Mouse (Mus musculus) heart, embryonic 13.5 days (tissue): ENCODE data around the gene Tasp1. TPM values are rescaled to one million over a fixed set of nuclear protein-coding genes. Genes with fewer than 3 reads are reported as not detected.
A peak's percentile ranks its signal among the peaks of the same experiment; 100 is the strongest.

Experiments used
- ATAC-seq: fragments of 200-750 bp; cut with Nextera tagmentation; 2 replicates; pipeline ENCODE4 v1.8.0; 2017; ENCODE audit warnings: moderate TSS enrichment; ENCODE audit not compliant: insufficient number of reproducible peaks, low FRiP score, low TSS enrichment; ENCODE audit errors: extremely low read depth
- H3K27ac ChIP-seq: fragments of 300-500 bp; sonication (generic); replicated peaks from 2 replicates; pipeline ENCODE4 v1.5.1; 2015; ENCODE audit warnings: moderate library complexity, mild to moderate bottlenecking, inconsistent platforms
- H3K27me3 ChIP-seq: fragments of 300-500 bp; sonication (generic); replicated peaks from 2 replicates; pipeline ENCODE4 v1.6.1; 2015; ENCODE audit warnings: mild to moderate bottlenecking, inconsistent platforms
- H3K36me3 ChIP-seq: fragments of 300-500 bp; sonication (generic); 2 replicates; pipeline ENCODE4 v1.6.1; 2015; ENCODE audit warnings: mild to moderate bottlenecking, inconsistent platforms
- H3K4me1 ChIP-seq: fragments of 300-500 bp; sonication (generic); 2 replicates; pipeline ENCODE4 v1.6.1; 2015; ENCODE audit warnings: inconsistent platforms
- H3K4me2 ChIP-seq: fragments of 300-500 bp; sonication (generic); 2 replicates; pipeline ENCODE4 v1.6.1; 2015; ENCODE audit warnings: inconsistent platforms, mild to moderate bottlenecking, moderate library complexity
- H3K4me3 ChIP-seq: fragments of 300-500 bp; sonication (generic); 2 replicates; pipeline ENCODE4 v1.5.1; 2015; ENCODE audit warnings: moderate library complexity, mild to moderate bottlenecking, inconsistent platforms
- H3K9ac ChIP-seq: fragments of 300-500 bp; sonication (generic); 2 replicates; pipeline ENCODE4 v1.6.1; 2015; ENCODE audit warnings: inconsistent platforms, mild to moderate bottlenecking, moderate library complexity
- H3K9me3 ChIP-seq: fragments of 300-500 bp; sonication (generic); 2 replicates; pipeline ENCODE4 v1.6.1; 2016; ENCODE audit warnings: inconsistent platforms
- WGBS: fragments of 180-500 bp; shearing (Covaris S2); methylation state at CpG from one replicate; pipeline ENCODE4 v1.1.7; 2015; ENCODE audit warnings: mixed read lengths; 5-methylcytosine and 5-hydroxymethylcytosine counted together
- polyA plus RNA-seq: library from polyadenylated mRNA; unstranded; fragments of >200 nt; fragmentation: Nextera tagmentation; extraction: Ambion mirVana; gene quantifications from 2 replicates; pipeline ENCODE4 v1.2.1, GENCODE M21; 2015

Tasp1 gene
- 11.8 and 12.9 TPM in 2 replicates for polyA plus RNA-seq

DNA sequence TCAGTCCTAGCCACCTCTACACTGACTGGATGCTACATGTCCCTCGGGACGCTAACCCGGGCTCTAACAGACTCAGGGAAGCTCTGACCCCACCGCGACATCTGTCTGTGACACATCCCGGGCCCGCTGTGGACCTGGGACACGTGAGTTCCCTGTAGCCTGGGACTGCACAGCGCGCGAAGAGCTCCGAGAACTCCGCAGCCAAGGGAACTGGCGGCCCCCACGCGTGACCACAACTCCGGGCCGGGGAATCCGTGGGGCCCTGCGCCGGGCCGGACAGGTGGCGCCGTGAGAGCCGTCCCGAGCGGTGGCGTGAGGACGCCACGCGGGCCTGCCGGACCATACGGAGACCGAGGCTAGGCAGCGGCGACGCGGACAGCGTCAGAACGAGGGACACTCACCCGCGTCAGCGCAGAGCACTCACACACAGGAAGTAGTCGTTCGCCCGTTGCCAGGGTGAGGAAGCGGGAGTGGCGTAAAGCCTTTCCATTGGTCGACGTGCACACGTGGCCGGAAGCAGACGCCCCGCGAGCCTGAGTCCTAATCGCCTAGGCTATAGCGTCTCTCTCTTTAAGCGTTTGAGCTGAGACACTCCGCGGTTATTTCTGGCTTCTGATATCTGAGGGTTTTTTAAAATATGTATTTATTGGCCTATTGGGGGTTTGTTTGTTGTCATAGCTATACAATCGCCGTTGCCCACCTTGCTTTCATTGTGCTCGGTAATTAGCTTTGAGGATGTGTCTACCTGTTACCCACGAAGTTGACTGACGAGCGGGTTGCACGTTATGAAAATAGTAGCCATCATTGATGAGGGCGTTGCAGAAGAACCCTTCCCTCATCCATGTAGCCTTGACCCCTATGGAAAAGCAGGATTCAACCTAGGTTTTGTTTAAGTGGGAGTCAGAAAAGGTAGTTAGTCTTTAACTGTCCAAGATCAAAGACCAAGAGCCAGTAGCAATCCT is at the start of gene Tasp1:
Tasp1 (minus strand) TSS at position 453 of the 962 bp plus-strand sequence.
- Histone ChIP-seq H3K27me3 (no peaks in the 10 kb centered on the region), H3K4me2 (peak within 1 kb of the TSS; percentile 94), H3K27ac (peak within 1 kb of the TSS; percentile 91), H3K9ac (peak within 1 kb of the TSS; percentile 95), H3K4me3 (peak within 1 kb of the TSS; percentile 94), H3K4me1 (peaks cover 12% of the 10 kb centered on the region), H3K9me3 (no peaks in the 10 kb centered on the region), H3K36me3 (no peaks in the 10 kb centered on the region)
- peak; percentile 99 for ATAC-seq
- under 1% methylated on average over 68 of the region's 68 CpGs for WGBS

- Histone ChIP-seq H3K27me3 (no peaks in the 10 kb centered on the region), H3K9ac (no peak overlapping the region), H3K36me3 (peaks cover 6% of the 10 kb centered on the region), H3K27ac (no peak overlapping the region), H3K4me3 (no peak overlapping the region), H3K9me3 (no peaks in the 10 kb centered on the region), H3K4me1 (no peaks in the 10 kb centered on the region), H3K4me2 (no peak overlapping the region)
- WGBS = 78% methylated on average over 8 of the region's 8 CpGs
- ATAC-seq = no peak
These were observed 47.2 kb upstream of the Tasp1 start for GRCm38 (mm10) chr2:140113851-140114250.

DNA sequence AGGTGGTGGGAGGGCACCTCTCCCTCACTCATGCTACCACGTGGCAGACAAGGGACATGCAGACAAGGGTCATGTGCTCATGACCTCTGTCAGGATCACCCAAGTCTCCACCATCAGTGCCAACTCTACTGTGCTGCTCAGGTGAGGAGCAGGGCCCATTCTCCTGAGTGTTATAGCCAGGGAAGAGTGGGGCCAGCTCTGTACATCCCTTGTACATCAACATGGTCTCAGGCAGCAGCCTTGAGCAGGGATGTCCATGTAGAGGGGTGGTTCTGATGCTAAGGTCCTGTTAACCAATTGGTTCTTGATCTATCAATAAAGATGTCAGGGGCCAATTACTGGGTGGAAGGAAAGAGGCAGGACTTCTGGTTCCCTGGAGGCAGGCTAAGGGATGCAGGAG is 42.3 kb upstream of the Tasp1 start:
- WGBS = 25% methylated on average over 1 of the region's 1 CpGs
- ATAC-seq = no peak
- no peak overlapping the region for H3K4me3 ChIP-seq
- no peaks in the 10 kb centered on the region for H3K9me3 ChIP-seq
- H3K27me3 ChIP-seq = no peaks in the 10 kb centered on the region
- H3K36me3 ChIP-seq = no peaks in the 10 kb centered on the region
- no peaks in the 10 kb centered on the region for H3K4me1 ChIP-seq
- no peak overlapping the region for H3K9ac ChIP-seq
- H3K27ac ChIP-seq = no peak overlapping the region
- H3K4me2 ChIP-seq = no peak overlapping the region

DNA sequence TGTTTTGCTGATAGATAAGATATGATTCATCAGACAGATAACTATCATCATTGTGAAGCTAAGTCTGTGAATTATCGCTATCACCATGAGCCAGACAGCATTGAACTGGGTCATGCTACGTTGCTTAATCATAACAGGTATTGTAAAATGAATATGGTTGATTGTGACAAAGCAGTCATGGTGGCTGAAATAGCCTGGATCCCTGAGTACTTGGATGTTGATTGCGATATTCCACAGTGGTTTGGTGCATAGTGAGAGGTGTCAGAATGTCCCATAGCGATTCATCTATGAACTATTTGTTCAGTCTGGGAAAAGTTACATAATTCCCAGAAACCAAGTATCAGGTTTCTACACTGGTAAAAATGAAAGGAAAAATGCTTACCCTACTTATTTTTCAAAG is 41.0 kb upstream of the Tasp1 start:
- H3K4me3 ChIP-seq = no peak overlapping the region
- H3K36me3 ChIP-seq = no peaks in the 10 kb centered on the region
- WGBS = 84% methylated on average over 4 of the region's 4 CpGs
- H3K27ac ChIP-seq = no peak overlapping the region
- no peak overlapping the region for H3K4me2 ChIP-seq
- no peaks in the 10 kb centered on the region for H3K4me1 ChIP-seq
- ATAC-seq = no peak
- no peak overlapping the region for H3K9ac ChIP-seq
- H3K9me3 ChIP-seq = no peaks in the 10 kb centered on the region
- H3K27me3 ChIP-seq = no peaks in the 10 kb centered on the region

GRCm38 (mm10) chr2:140104951-140105350 is 38.3 kb upstream of the Tasp1 start:
- WGBS = 47% methylated on average over 3 of the region's 3 CpGs
- Histone ChIP-seq H3K4me1 (no peaks in the 10 kb centered on the region), H3K4me2 (no peak overlapping the region), H3K36me3 (no peaks in the 10 kb centered on the region), H3K27ac (no peak overlapping the region), H3K9me3 (no peaks in the 10 kb centered on the region), H3K9ac (no peak overlapping the region), H3K27me3 (no peaks in the 10 kb centered on the region), H3K4me3 (no peak overlapping the region)
- ATAC-seq = no peak

DNA sequence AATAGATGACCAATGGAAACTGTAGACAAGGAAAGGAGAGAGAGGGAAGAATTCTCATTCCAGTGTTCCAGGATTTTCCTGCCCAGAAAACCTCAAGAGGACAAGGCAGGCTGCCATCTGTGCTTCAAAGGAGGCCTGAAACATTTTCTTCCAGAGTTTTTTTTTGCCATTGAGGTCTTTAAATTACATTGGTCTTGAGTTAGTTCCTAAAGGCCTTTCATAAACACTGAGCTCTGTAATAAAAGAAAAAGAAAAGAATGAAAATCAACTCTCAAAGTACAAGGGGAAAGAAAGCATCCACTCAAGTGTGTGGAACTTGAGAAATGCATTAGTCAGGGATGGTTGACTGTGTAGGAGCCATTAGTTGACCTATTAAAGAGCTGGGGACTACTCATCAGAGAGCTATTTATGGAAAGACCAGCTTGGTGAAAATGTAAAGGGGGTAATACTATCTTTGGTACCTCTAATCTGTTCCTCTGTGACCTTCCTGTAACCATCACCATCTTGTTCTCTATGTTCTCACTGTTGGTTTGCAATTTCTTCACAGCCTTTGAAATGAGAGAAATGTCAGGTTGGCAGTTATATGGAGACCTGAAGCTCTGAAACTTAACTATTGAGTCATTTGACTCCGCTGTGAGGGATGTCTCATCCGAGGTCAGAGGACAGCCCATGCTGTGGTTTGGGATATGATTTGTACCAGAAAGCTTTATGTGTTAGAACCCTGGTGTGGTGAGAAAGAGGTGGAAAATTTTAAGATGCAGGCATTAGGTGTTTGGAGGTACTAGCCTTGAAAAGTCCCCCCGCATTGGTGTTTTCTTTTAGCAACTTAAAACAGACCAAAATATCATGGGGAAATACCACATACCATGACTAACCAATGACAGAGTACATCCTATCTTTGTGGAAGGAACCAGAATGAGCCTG is 34.2 kb upstream of the Tasp1 start:
- WGBS = 73% methylated on average over 3 of the region's 3 CpGs
- no peak overlapping the region for H3K4me3 ChIP-seq
- no peaks in the 10 kb centered on the region for H3K4me1 ChIP-seq
- no peaks in the 10 kb centered on the region for H3K27me3 ChIP-seq
- no peak overlapping the region for H3K9ac ChIP-seq
- no peak overlapping the region for H3K4me2 ChIP-seq
- H3K27ac ChIP-seq = no peak overlapping the region
- no peaks in the 10 kb centered on the region for H3K9me3 ChIP-seq
- ATAC-seq = no peak
- H3K36me3 ChIP-seq = no peaks in the 10 kb centered on the region

GRCm38 (mm10) chr2:140099971-140100370 is 33.4 kb upstream of the Tasp1 start:
- H3K27me3 ChIP-seq = no peaks in the 10 kb centered on the region
- H3K9me3 ChIP-seq = no peaks in the 10 kb centered on the region
- no peak overlapping the region for H3K27ac ChIP-seq
- H3K4me1 ChIP-seq = no peaks in the 10 kb centered on the region
- WGBS = 81% methylated on average over 3 of the region's 3 CpGs
- ATAC-seq = no peak
- H3K4me2 ChIP-seq = no peak overlapping the region
- no peak overlapping the region for H3K9ac ChIP-seq
- no peak overlapping the region for H3K4me3 ChIP-seq
- H3K36me3 ChIP-seq = no peaks in the 10 kb centered on the region

- ATAC-seq = no peak
- Histone ChIP-seq H3K4me3 (no peak overlapping the region), H3K9ac (no peak overlapping the region)
These were observed 30.6 kb upstream of the Tasp1 start for GRCm38 (mm10) chr2:140097131-140097591.

GRCm38 (mm10) chr2:140096034-140096433 is 29.4 kb upstream of the Tasp1 start:
- WGBS = 85% methylated on average over 5 of the region's 5 CpGs
- Histone ChIP-seq H3K4me3 (no peak overlapping the region), H3K4me1 (no peaks in the 10 kb centered on the region), H3K9me3 (no peaks in the 10 kb centered on the region), H3K27ac (no peak overlapping the region), H3K4me2 (no peak overlapping the region), H3K9ac (no peak overlapping the region), H3K36me3 (no peaks in the 10 kb centered on the region), H3K27me3 (no peaks in the 10 kb centered on the region)
- no peak for ATAC-seq

More at GRCm38 (mm10) chr2:140097131-140097591, 30.6 kb upstream of the Tasp1 start:
- H3K4me2 ChIP-seq = no peak overlapping the region
- H3K4me1 ChIP-seq = no peaks in the 10 kb centered on the region
- no peaks in the 10 kb centered on the region for H3K27me3 ChIP-seq
- 63% methylated on average over 3 of the region's 3 CpGs for WGBS
- H3K27ac ChIP-seq = no peak overlapping the region
- H3K9me3 ChIP-seq = no peaks in the 10 kb centered on the region
- no peaks in the 10 kb centered on the region for H3K36me3 ChIP-seq

GRCm38 (mm10) chr2:140093433-140093832 is 26.8 kb upstream of the Tasp1 start:
- no peak for ATAC-seq
- Histone ChIP-seq H3K4me2 (no peak overlapping the region), H3K9me3 (no peaks in the 10 kb centered on the region), H3K4me1 (no peaks in the 10 kb centered on the region), H3K9ac (no peak overlapping the region), H3K27ac (no peak overlapping the region), H3K27me3 (no peaks in the 10 kb centered on the region), H3K36me3 (no peaks in the 10 kb centered on the region), H3K4me3 (no peak overlapping the region)
- 84% methylated on average over 5 of the region's 5 CpGs for WGBS

- Histone ChIP-seq H3K4me1 (no peaks in the 10 kb centered on the region), H3K4me2 (no peak overlapping the region), H3K27me3 (no peaks in the 10 kb centered on the region), H3K4me3 (no peak overlapping the region), H3K27ac (no peak overlapping the region), H3K9ac (no peak overlapping the region), H3K9me3 (no peaks in the 10 kb centered on the region), H3K36me3 (no peaks in the 10 kb centered on the region)
- 80% methylated on average over 7 of the region's 7 CpGs for WGBS
- ATAC-seq = no peak
These were observed 17.6 kb upstream of the Tasp1 start for GRCm38 (mm10) chr2:140084245-140084644.
